Mouse (Mus musculus) cerebellum, postnatal 25 days (tissue): ENCODE measurements around the gene Zfp281.

Experiments used
- DNase-seq, 2 experiments: peaks; one replicate each; pipeline ENCODE4 v3.0.0; 2021; ENCODE audit warnings: mixed read lengths in 2 of 2

Gene Zfp281

DNA sequence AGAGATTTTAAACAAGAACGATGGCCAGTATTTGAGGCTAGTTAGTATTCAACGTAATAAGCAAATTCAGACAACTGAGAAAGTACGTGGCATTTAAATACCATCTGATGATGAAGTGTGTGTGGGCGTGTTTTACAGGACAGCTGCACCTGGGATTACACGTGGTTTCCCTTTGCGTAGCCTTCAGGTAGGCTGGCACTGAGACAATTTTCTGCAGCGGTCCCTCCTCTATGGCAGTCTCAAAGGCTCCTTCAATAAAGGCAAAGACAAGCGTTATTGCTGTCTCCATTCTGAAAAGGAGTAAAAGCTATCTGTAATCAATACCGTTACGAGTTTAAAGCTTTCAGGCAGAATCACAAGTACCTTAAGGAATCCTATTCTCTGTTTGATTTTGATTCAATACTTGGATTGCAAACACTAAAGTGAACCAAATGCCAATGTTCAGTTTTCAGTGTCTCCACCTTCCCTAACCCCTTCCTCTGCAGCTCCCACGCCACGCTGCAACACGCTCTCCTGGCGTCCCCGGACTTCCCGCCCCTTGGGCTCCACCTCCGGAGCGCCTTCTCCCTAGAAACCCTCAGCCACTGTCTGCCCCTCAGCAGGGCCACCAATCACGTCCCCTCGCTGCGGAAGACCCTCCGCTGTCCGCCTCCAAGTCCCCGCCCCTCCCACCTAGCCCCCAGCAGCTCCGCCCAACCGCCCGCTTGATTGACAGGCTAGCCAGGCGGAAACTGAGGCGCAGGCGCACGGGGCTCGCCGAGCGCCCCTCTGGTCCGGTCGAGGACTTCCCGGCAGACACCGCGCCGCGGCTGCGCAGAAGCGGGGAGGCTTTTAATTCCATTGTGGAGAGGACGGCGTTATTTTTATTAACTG is at the start of gene Zfp281:
Zfp281 (plus strand) TSS at position 756 of the 873 bp plus-strand sequence.
- peak; percentile 96 to 97 for DNase-seq

- DNase-seq, result no peak
Observed at GRCm38 (mm10) chr1:136577890-136578663, 46.6 kb upstream of the Zfp281 start.

DNA sequence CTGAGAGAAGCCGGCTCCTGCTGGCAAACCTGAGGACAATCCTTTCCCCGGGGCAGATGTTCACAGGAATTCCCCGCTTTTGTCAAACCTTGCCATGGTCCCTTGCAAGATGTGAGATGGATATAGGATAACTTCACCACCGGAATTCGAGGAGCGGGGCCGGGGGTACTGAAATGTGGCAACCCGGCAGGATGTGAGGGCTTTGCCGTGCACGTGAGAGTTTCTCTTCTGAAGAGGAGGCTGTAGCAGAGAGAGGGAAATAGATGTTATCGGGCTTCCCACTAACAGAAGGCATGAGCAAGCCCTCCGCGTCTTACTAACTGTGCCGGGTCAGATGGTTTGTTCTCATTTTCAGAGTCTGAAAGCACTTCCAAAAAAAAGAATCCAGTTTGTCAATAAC is 45.3 kb upstream of the Zfp281 start:
- no peak for DNase-seq

DNA sequence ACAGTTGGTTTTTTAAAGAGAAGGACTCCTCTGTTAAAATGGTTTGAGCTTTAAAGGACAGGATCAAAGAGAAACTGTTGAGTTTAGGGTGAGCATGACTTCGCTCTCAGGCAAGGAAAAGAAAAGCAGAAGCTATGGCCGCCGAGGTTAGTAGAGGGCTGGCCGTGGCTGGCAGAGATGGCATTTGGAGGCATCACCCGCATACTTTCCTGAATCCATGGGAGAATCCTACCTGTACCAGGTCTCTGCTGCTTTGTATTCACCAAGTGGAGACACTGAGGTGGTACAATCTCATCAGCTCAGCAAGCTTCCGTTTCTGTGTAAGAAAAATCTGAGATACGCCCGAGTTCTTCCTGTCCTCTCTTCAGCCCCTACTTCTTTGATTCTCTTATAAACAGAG is 44.4 kb upstream of the Zfp281 start:
- DNase-seq, result no peak

GRCm38 (mm10) chr1:136581841-136582240 is 42.9 kb upstream of the Zfp281 start:
- no peak for DNase-seq

GRCm38 (mm10) chr1:136587761-136588405 is 36.8 kb upstream of the Zfp281 start:
- no peak for DNase-seq

DNA sequence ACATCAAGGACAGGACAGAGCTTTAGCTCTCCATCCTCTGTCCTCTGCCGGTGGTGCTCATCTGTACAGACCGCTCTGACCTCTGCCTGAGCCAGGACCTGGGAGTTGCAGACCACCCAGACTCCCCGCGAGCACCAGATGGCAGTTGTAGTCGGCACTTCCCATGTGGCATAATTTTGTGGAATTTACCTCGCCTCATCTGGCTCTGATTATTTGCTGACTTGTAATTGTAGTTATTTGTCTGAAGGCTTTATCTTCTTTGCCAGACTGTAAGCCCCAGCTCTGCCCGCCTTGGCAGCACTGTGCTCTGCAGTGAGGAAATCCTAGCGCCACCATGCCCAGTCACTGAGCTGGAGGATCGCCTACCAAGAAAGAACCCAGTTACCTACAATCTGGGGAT is 35.8 kb upstream of the Zfp281 start:
- DNase-seq, result peak; percentile 9 to 32

DNA sequence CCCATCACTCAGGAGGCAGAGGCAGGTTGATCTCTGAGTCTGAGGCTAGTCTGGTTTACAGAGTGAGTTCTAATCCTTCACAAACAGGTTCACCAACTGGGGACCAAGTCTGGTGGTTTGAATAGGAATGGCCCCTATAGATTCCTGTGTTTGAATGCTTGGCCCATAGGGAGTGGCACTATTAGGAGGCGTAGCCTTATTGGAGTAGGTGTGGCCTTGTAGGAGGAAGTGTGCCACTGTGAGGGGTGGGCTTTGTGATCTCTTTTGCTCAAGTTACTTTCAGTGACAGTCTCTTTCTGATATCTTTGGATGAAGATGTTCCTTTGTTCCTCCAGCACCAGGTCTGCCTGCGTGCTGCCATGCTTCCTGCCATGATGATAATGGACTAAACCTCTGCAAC is 32.0 kb upstream of the Zfp281 start:
- DNase-seq, result no peak

DNA sequence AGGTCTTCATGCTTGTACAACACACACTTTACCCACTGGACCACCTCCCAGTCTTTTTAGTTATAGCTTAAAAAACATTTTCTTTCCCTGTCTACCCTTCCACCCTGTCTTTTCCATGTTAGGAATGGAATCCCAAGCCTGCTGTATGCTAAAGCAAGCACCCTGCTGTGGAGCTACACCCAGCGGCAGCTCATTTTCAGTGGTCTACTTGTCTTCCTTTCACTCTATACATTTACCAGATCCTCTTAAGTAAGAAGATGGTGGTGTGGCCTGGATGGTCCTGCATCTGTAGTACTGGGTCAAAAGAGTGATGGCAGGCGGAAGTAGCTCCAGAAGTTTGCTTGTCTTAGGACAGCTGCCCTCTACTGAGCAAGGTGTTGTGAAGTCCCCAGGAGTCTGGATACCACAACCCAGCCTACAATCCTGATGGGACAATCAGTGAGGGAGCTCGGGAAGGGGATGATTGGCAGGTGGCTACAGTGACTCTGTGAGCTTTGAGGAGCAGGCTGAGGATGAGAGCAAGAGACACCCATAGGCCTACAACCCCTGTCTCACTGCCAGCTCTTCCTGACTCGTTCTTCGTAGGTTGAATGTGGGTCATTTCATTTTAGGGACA is 30.4 kb upstream of the Zfp281 start:
- no peak for DNase-seq

GRCm38 (mm10) chr1:136596821-136597220 is 27.9 kb upstream of the Zfp281 start:
- no peak for DNase-seq

DNA sequence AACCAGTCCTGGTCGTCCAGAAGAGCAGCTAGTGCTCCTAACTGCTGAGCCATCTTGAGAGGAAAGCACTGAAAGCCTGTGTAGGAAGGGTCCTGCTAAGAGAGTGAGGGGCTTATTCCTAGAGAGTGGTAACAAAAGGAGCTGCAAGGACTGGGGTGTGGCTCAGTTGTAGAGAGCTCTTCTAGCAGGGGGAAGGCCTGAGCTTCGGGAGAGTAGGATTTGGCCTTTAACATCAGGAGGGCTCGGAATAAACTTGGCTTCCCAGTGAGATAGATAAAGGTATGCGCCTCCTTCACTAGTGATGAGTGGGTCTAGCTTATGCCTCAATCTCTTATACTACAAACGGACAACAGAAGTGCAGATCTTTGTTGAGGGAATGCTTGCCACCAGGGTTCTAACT is 26.4 kb upstream of the Zfp281 start:
- no peak for DNase-seq

- DNase-seq, result no peak
Observed at GRCm38 (mm10) chr1:136600067-136600466, 24.6 kb upstream of the Zfp281 start.

- DNase-seq, result no peak
Observed at GRCm38 (mm10) chr1:136600647-136601345, 23.9 kb upstream of the Zfp281 start.

- DNase-seq, result no peak
Observed at GRCm38 (mm10) chr1:136601346-136601888, 23.3 kb upstream of the Zfp281 start.

- no peak for DNase-seq
Observed at GRCm38 (mm10) chr1:136602303-136602702, 22.4 kb upstream of the Zfp281 start.

DNA sequence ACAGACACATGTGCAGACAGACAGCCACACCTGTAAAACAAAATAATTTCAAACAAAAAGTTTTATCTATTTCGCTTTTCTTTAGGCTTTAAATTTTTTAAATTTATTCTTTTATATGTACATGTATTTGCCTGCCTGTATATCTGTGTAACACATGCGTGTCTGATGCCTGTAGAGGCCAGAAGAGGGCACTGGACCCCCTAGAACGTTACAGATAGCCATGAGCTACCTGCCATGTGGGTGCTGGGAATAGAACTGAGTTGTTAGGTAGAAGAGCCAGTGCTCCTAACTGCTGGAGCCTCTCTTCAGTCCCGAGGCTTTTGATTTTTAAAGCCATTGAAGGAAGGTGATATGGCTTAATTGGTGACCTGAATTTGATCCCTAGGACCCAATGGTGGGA is 20.5 kb upstream of the Zfp281 start:
- DNase-seq, result no peak

GRCm38 (mm10) chr1:136605790-136606189 is 18.9 kb upstream of the Zfp281 start:
- no peak for DNase-seq

- no peak for DNase-seq
Observed at GRCm38 (mm10) chr1:136606278-136606677, 18.4 kb upstream of the Zfp281 start.

DNA sequence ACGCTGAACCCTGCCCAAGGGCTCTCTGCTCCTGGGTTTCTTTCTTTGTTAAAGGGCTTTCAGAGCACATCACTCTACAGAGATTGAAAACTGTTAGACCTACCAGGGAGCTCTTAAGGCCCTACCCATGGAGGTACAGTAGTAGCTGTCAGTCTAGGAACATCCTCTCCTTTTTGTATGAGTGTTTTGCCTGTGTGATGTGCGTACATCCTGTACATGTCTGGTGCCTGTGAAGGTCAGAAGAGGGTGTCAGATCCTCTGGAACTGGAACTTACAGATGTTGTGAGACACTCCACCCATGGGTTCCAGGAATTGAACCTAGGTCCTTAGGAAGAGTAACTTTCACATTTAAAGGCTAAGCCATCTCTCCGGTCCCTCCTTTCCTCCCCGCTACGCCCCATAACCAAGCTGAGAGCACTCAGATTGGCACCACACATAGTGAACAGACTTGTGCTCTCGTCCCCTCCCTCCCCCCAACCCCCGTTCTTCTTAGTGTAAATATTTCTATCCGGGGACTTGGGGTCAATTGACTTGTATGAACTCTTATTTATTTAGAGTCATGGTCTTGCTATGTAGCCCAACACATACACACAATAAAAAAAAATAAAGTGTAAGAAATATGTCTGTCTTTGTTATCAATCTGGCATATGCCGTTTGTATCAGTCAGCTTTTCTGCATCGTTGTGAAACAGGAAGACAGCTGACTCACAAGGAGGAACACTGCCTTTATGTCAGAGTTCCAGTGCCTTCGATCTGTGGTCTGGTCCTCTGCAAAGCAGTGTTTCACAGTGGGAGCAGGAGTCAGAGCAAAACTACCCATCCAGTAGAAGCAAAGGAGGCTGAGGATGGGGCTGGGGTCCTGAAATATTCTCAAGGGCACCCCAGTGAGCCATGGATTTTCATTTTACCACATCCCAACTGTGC is 16.1 kb upstream of the Zfp281 start:
- no peak for DNase-seq

GRCm38 (mm10) chr1:136611803-136612202 is 12.9 kb upstream of the Zfp281 start:
- DNase-seq, result no peak

GRCm38 (mm10) chr1:136613300-136613751 is 11.4 kb upstream of the Zfp281 start:
- DNase-seq, result no peak
